Mouse (Mus musculus): Measurements from ENCODE around the gene Vangl2.
A peak's percentile ranks its signal among the peaks of the same experiment; 100 is the strongest.

Gene Vangl2

GRCm38 (mm10) chr1:172028394-172029275 lies at the start of gene Vangl2:
Gene Vangl2 (minus strand): TSS chr1:172028444.
- DNase-seq = no peak

DNA sequence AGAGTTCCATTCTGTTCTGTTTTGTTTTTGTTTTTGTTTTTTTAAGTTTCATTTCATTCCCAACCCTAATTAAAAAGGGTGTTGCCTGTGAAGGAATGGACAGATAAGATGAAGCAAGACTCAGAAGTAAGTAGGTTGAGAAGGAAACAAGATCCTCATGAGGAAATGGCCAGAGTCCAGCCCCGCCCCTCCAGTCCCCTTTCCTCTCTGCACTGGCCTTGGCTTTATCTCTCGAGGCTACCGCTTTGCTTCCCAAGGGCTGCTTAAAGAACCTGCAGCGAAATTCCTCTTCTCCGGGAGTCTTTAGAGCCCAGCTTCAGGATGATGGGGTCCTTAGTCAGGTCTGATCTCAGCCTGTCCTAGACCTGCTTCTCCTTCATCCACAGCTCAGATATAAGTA lies 49.7 kb upstream of the Vangl2 start:
- DNase-seq = no peak

GRCm38 (mm10) chr1:172072604-172073003 lies 44.4 kb upstream of the Vangl2 start:
- no peak for DNase-seq

DNA sequence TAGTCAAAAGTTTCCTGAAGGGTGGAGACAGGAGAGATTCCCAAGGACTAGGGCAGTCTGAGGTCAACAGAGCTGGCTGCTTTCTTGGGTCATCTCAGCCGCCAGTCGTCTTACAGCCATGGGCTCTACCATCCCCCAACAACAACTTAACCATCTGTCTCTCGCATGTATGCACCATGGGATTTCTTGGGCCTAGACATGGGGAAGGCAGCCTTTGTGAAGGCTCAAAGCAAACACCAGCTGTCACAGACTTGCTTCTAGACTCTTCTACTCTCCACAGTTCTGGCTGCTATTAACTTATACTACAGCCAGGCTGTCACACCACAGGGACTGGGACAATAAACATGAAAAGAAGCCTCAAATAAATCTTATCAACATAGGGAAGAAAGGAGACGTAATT lies 43.3 kb upstream of the Vangl2 start:
- no peak for DNase-seq

DNA sequence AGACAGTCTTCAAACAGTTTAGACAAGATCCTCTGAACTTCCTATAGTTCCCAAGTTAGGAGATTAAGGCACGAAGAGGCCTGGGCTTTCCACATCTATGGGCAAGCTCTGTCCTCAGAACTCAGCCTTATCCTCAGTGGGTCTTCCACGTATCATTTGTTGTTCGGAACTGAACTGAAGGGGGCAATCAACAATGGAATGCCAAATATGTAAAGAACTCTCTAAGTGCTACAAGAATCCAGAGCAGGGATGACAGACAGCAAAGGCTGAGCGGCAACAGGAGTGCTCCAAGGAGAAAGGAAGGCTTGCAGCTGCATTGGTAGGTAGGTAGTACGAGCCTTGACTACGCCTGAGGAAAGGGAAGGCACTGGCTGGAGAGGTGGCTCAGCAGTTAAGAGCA lies 42.0 kb upstream of the Vangl2 start:
- DNase-seq = no peak

GRCm38 (mm10) chr1:172064613-172065141 lies 36.4 kb upstream of the Vangl2 start:
- no peak for DNase-seq

DNA sequence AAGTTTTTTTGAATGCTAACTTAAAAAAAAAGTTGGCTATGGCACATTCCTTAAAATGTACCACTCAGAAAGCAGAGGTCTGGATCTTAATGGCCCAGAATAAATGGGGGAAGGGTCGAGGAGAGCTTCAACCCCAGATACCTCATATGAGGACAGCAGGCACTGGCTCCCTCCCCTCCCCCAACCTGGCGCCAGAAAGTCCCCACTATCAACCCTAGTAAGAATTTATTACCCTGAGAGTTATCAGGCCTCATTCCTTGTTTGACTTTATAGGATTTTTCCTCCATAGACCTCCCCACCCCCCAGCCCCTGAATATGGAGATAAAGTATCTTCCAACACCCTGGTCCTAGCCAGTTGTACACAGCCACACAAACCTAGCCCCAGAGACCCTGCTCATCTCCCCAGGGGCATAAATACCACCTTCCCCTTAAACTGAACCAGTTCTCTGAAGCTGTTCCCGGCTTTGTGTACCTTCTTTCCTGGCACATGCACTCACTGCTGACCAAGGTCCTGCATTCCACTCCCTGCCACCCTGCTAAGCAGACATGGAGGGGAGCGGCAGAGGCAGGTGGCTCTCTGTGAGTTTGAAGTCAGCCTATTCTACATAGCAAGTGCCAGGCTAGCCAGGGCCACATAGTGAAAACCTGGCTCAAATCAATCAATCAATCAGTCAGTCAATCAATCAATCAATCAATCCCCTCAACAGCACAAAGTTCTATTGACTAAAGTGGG lies 35.2 kb upstream of the Vangl2 start:
- DNase-seq = no peak

DNA sequence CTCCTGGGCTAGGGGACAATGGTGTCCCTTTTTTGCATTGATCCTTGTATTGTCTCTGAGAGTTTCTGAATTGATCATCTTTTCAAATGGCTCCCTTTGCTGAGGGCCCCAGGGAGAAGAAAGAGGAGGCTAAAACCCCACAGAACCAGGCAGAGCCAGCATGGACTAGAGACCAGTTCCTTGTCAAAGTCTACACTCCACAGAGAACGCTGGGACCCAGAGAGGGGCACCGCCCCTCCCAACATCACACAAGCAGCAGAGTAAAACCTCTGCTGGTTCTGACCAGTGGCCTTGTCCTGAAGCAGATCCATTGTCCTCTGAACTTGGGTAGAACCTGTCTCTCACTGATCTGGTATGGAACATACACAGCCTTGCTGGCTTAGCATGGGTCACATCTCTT lies 33.9 kb upstream of the Vangl2 start:
- no peak for DNase-seq

- DNase-seq = no peak
Observed at GRCm38 (mm10) chr1:172061217-172061616, 33.0 kb upstream of the Vangl2 start.

- no peak for DNase-seq
Observed at GRCm38 (mm10) chr1:172060659-172061058, 32.4 kb upstream of the Vangl2 start.

- no peak for DNase-seq
Observed at GRCm38 (mm10) chr1:172058874-172059273, 30.6 kb upstream of the Vangl2 start.

DNA sequence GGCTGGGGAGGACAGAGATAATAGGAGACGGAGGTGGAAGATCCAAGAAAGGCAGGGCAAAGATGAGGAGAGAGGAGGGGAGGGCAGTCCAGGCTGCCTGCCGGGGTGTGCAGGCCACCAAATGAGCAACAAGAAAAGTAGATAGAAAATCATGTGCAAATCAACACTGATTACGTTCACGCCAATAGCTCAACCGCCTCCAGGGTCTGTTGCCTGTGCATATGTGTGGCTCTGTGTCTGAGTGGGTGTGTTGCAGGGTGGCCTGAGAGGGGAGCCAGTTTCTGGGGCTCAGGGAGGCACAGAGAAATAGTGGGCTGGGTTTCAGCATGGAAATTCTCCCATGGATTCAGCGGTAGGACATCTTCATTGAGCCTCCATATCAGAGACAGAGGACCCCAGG lies 30.1 kb upstream of the Vangl2 start:
- no peak for DNase-seq

- DNase-seq = no peak
Observed at GRCm38 (mm10) chr1:172057491-172057921, 29.3 kb upstream of the Vangl2 start, which contains the start of gene Nhlh1. Gene Nhlh1 (minus strand): TSS chr1:172057573.

GRCm38 (mm10) chr1:172056251-172056650 lies 28.0 kb upstream of the Vangl2 start:
- no peak for DNase-seq

GRCm38 (mm10) chr1:172053541-172054440 lies 25.5 kb upstream of the Vangl2 start:
- DNase-seq = peak; percentile 47 to 56

DNA sequence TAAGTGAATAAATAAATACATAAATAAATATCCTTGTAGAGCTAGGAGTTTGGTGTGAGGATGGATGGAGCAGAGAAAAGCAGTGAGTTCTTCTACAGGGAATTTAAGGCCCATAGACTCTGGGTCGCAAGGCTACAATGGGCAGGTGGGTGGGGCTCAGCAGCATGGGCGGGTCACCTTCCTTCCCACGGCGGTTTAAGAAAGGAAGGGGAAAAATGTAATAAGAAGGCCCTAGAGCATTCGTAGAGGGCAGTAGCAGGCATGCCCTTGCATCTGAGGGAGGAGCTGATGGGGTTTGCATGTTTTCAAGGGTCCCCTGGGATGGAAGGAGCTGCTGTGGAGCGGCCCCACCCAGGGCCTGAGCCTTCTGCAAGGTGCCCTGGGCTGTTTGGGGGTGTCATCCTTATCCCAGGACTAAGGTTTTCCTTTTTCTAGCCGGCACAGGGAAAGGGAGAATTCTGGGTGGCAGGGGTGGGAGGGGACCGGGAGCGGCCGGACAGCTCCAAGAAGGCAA lies 24.6 kb upstream of the Vangl2 start:
- no peak for DNase-seq

DNA sequence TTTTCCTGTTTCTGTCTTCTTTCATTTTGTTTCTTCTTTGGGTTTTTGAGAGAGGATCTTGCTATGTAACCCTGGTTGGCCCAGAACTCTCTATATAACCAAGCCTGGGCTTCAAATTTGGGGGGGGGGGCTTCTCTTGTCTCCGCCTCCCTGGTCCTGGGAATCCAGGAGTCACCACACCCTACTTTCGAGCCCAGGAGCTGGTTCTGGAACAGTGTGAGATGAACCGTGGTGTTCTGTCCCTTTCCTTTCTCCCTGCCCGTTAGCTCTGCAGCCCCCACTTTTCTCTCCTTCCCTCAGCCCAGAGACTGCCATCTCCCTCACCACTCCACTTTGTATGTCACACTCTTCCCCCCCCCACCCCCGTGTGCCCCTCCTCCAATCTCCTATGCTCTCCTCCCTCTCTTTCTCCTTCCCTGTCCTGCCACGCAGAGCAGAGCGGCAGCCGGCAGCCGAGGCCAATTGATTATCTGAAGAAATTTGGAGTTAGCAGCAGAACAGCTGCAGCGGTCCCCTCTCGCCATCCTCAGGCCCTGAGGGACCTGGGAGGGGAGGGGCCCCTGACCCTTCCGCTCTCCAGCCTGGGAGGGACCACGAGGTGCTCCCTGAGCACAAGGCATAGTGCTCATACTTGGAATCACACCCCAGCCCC lies 21.0 kb upstream of the Vangl2 start:
- no peak for DNase-seq

DNA sequence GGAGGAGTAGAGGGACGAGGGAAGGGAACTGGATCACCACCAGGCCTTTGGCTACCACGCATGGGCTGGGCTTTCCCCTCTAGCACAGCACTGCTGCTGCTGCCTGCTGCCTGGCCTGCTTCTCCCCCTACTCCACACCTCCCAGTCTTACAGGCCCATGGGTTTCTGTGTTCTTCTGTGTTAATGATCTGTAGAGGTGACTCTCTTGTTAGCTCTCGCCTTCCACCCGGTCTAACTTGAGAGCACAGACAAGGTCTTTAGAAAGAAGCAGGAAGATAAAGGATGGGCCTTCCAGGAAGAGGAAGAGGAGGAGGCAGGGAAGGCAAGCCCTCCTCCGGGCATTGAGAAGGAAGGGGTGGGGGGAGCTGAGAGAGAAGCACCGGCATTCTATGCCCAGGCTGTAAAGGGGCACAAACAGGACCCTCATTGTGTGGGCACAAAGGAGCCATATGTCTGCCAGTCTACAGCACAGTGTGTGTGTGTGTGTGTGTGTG lies 20.0 kb upstream of the Vangl2 start:
- no peak for DNase-seq

DNA sequence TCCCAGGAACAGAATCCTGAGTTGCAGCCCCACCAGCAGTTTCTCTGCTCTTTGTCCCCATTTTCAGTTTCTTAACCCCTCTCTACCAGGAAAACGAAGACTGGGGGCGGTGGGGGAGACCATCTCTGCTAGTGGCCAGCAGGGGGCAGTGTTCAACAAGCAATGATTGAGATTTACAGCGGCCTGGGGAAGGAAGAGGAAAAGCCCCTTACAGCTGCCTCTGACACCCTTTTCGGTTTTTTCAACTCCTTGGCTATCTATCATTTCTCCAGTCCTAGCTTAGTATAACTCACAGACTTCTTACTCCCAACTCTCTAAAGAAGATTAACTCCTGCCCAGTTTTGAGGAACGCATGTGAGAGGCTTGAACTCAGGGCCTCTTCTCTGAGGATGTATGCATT lies 18.7 kb upstream of the Vangl2 start:
- DNase-seq = peak; percentile 65 to 72

DNA sequence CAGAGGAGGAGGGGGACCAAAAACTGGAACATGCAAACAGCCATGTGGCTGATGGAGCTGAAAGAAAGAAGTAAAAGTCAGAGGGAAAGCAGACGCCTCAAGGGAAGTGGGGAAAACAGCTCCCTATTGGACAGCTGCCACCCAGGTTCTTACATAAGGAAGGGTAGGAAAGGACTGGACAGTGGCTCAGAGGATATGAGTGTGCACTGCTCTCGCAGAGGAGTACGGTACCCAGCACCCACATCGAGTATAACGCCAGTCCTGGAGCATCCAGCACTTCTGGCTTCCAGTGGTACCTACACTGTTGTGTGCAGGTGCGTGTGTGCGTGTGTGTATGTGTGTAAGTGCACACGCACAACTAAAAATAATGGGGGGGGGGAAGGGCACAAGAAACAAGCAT lies 18.2 kb upstream of the Vangl2 start:
- DNase-seq = no peak

DNA sequence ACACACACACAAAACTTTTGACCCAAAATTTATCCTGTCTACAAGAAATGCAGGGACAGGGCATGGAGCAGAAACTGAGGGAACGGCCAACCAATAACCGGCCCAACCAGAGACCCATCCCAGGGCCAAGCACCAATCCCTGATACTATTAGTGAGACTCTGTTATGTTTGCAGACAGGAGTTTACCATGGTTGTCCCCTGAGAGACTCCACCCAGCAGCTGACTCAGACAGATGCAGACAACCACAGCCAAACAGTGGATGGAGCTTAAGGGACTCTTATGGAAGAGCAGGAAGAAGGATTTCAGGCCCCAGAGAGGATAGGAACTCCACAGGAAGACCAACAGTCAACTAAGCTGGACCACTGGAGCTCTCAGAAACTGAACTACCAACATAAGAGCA lies 1.7 kb upstream of the Vangl2 start:
- no peak for DNase-seq

GRCm38 (mm10) chr1:172027809-172028102 lies 488 bp downstream of the Vangl2 start:
- no peak for DNase-seq

Measured in cerebellum, postnatal 36 days (tissue).